Mouse (Mus musculus) MEL (cell line): Measurements from ENCODE around the gene 4930544G11Rik.

Experiments
- BHLHE40 ChIP-seq: IDR thresholded peaks from 2 replicates; pipeline ENCODE4 v1.6.1; 2012; ENCODE audit warnings: low read depth, mild to moderate bottlenecking, inconsistent platforms, low read length, improper control_type of control experiment, borderline replicate concordance
- CHD2 ChIP-seq: IDR thresholded peaks from 2 replicates; pipeline ENCODE4 v1.6.1; 2011; ENCODE audit warnings: low read length, improper control_type of control experiment
- CTCF ChIP-seq, 3 experiments: IDR thresholded peaks in 2 of 3; conservative IDR thresholded peaks in 1 of 3; 2 replicates each; pipeline ENCODE4 v1.5.1; 2011 to 2012; ENCODE audit warnings: low read length in 3 of 3, low read depth in 2 of 3, mild to moderate bottlenecking in 2 of 3, improper control_type of control experiment in 1 of 3, inconsistent platforms in 1 of 3, mixed read lengths in 1 of 3, moderate library complexity in 1 of 3; ENCODE audit not compliant: control insufficient read depth in 1 of 3, insufficient read depth in 1 of 3, poor library complexity in 1 of 3, severe bottlenecking in 1 of 3
- EP300 ChIP-seq, 2 experiments: IDR thresholded peaks; 2 replicates each; pipeline ENCODE4 v1.6.1; 2011; ENCODE audit warnings: improper control_type of control experiment in 2 of 2, low read length in 2 of 2, low read depth in 1 of 2, mild to moderate bottlenecking in 1 of 2
- GATA1 ChIP-seq: IDR thresholded peaks from 2 replicates; pipeline ENCODE4 v1.6.1; 2011; ENCODE audit warnings: low read depth, low read length, improper control_type of control experiment
- POLR2A ChIP-seq, 2 experiments: IDR thresholded peaks; 2 replicates each; pipeline ENCODE4 v1.6.1; 2011 to 2012; ENCODE audit warnings: low read length in 2 of 2, mild to moderate bottlenecking in 2 of 2, control low read depth in 1 of 2, improper control_type of control experiment in 1 of 2, low read depth in 1 of 2, moderate library complexity in 1 of 2; ENCODE audit not compliant: control insufficient read depth in 1 of 2, insufficient read depth in 1 of 2, poor library complexity in 1 of 2
- POLR2AphosphoS5 ChIP-seq: IDR thresholded peaks from 2 replicates; pipeline ENCODE4 v1.6.1; 2012; ENCODE audit warnings: low read depth, borderline replicate concordance, mild to moderate bottlenecking, inconsistent platforms, low read length, moderate library complexity, mixed read lengths
- USF1 ChIP-seq: IDR thresholded peaks from 2 replicates; pipeline ENCODE4 v1.6.1; 2014; ENCODE audit warnings: low read depth, mild to moderate bottlenecking, inconsistent platforms, low read length, improper control_type of control experiment, moderate library complexity
- ZC3H11A ChIP-seq: IDR thresholded peaks from 2 replicates; pipeline ENCODE4 v1.6.1; 2012; ENCODE audit warnings: low read depth, mild to moderate bottlenecking, inconsistent platforms, low read length, improper control_type of control experiment
- ZNF384 ChIP-seq: IDR thresholded peaks from 2 replicates; pipeline ENCODE4 v1.6.1; 2012; ENCODE audit warnings: low read depth, mild to moderate bottlenecking, inconsistent platforms, low read length, improper control_type of control experiment

GRCm38 (mm10) chr6:65969386-65970111 is 17.1 kb downstream of the 4930544G11Rik start:
- TF ChIP-seq BHLHE40 (no peak), CTCF (IDR thresholded peaks at IDR 0.05 in 2 of 3, conservative IDR thresholded peaks at IDR 0.05 in 1 of 3; ENCODE audit: control insufficient read depth in 1 of 3, insufficient read depth in 1 of 3, low read depth in 2 of 3, low read length in 3 of 3, poor library complexity in 1 of 3, severe bottlenecking in 1 of 3) (no peak), ZNF384 (no peak), POLR2AphosphoS5 (no peak), POLR2A (IDR thresholded peaks at IDR 0.05; ENCODE audit: control insufficient read depth in 1 of 2, insufficient read depth in 1 of 2, low read depth in 1 of 2, low read length in 2 of 2, poor library complexity in 1 of 2) (no peak), GATA1 (no peak), ZC3H11A (no peak), USF1 (no peak), CHD2 (no peak), EP300 (IDR thresholded peaks at IDR 0.05; ENCODE audit: low read depth in 1 of 2, low read length in 2 of 2) (no peak)
